Mouse (Mus musculus): Measurements from ENCODE around the gene Ift20.
"Not testable (repeated sequence)": the region's sequence is repeated elsewhere in the genome, so short reads cannot be mapped to it uniquely, and the experiment has no call there.

Ift20 gene

GRCm38 (mm10) chr11:78568827-78569226 is 32.7 kb downstream of the Ift20 start:
- no peak for DNase-seq

DNA sequence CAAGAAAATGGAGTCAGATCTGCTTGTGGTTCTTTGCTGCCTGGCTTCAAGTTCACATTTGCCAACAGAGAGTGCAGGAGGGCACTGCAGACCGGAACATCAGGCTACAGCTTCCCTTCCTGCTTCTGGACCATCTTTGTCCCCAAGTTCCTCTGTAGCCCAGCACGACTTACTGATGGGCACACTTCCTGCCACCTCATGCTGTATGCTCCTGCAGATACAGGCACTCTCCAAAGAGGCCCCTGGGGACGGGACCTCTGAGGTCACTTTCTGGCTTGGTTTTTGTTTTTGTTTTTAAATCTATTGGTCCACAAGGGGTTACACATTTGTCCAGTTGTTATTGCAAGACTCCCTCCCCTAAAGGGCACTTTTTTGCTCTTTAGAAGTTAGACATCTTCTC is 33.6 kb downstream of the Ift20 start:
- DNase-seq = no peak

DNA sequence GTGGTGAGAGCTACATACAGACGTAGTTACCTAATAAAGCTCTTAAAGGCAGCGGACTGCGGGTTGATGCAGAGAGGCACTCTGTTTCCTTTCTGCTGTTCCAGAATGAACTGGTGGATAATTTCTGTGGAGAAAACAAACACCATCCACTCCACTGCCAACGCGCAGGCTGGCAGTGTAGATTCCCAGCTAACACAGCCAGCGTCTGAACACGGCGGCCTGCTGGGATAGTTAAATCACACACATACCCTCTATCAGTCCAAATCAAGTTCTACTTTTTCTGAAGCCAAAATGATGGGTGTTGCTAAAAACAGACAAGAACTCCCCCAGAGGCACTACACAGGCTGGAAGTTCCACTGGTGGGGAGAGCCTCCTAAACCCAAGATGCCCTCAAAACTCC is 35.3 kb downstream of the Ift20 start:
- no peak for DNase-seq

DNA sequence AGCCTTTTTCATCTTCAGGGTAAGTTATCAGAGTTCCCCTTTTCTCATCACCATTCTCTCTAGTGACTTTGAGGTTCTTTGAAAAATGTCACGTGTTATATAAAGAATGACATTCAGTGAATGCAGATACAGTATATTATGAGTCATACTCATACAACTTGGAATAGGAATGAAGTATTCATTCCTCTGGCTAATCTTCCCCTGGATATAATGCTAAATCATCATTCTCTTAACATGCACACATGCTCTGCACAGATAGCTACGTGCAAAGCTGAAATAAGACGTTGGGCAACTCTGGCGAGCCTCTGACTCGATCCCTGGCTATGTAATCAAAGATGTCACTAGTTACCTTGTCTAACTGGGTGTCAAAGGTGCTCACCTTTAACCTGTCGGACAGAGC is 35.7 kb downstream of the Ift20 start:
- DNase-seq = no peak

DNA sequence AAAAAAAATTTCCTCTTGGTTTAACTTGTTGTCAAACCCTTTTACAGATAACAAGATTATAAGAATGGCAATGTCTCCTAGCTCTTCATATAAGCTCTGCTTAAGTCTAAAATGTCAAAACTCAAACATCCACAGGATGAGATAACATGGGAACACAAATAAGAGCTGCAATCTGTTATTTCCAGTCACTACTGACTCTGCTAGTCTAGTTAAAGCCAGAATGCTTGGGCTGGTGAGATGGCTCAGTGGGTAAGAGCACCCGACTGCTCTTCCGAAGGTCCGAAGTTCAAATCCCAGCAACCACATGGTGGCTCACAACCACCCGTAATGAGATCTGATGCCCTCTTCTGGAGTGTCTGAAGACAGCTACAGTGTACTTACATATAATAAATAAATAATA is 37.9 kb downstream of the Ift20 start:
- not testable (repeated sequence) for DNase-seq

DNA sequence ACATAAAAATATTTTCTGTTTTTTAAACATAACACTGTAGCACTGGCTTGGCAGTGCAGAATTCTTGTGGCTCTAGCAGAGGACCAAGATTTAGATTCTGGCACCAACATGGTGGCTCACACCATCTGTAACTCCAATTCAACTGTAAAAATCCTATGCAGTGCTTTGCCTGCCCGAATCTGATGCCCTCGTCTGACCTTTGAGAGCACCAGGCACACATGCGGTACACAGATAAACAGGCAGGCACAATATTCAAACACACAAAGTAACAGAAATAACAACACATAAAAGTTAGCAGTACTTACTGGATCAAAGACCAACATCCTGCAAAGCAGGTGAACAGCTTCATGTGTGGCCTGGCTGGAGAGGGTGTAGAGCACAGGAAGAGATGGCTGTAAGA is 38.4 kb downstream of the Ift20 start:
- no peak for DNase-seq

DNA sequence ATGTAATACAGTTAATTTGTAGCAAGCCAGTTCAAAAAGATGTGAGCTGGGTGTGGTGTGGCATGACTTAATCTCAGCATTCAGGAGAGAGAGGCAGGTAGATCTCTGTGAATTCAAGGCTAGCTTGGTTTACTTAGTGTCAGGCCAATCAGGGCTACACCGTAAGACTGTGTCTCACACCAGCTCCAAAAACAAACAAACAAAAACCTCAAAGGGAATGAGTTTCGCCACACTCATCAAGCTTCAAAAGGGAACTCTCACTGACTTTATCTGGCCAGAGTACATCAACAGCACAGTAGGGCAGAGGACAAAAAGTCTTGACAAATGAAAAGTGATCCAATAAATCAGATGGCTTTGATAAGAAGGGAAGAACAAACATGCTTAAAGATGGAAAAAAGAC is 38.8 kb downstream of the Ift20 start:
- DNase-seq = no peak

- DNase-seq = no peak
Measured at GRCm38 (mm10) chr11:78582848-78583247, 46.7 kb downstream of the Ift20 start.

GRCm38 (mm10) chr11:78586099-78586498 is 49.9 kb downstream of the Ift20 start:
- DNase-seq = no peak

- not testable (repeated sequence) for DNase-seq
Measured at GRCm38 (mm10) chr11:78587677-78588076, 51.5 kb downstream of the Ift20 start.
